Mouse (Mus musculus) heart, embryonic 14.5 days (tissue): ENCODE results near the gene Erap1. TPM values are rescaled to one million over a fixed set of nuclear protein-coding genes. Genes with fewer than 3 reads are reported as not detected.
"Not testable (repeated sequence)": the region's sequence is repeated elsewhere in the genome, so short reads cannot be mapped to it uniquely, and the experiment has no call there.

Experiments
- ATAC-seq: fragments of 200-750 bp; cut with Nextera tagmentation; 2 replicates; pipeline ENCODE4 v1.8.0; 2017; ENCODE audit warnings: low read depth, moderate TSS enrichment; ENCODE audit not compliant: insufficient number of reproducible peaks, insufficient read depth, low FRiP score
- H3K27ac ChIP-seq, 2 experiments: fragments of 200-500 bp in 1 of 2; fragments of 300-500 bp in 1 of 2; sonication (generic) in 1 of 2; replicated peaks in 1 of 2; 2 replicates each; pipeline ENCODE4 v1.5.1; 2012 to 2014; ENCODE audit warnings: low read depth in 2 of 2, low read length in 2 of 2, control low read depth in 1 of 2, mild to moderate bottlenecking in 1 of 2, mixed read lengths in 1 of 2; ENCODE audit not compliant: control insufficient read depth in 1 of 2, insufficient read depth in 1 of 2
- H3K27me3 ChIP-seq: fragments of 300-500 bp; sonication (generic); 2 replicates; pipeline ENCODE4 v1.6.1; 2014; ENCODE audit warnings: mild to moderate bottlenecking, low read length, control low read depth; ENCODE audit not compliant: control insufficient read depth, insufficient read depth
- H3K36me3 ChIP-seq: fragments of 300-500 bp; sonication (generic); 2 replicates; pipeline ENCODE4 v1.6.1; 2014; ENCODE audit warnings: mild to moderate bottlenecking, control low read depth, low read length, mixed read lengths; ENCODE audit not compliant: control insufficient read depth, insufficient read depth
- H3K4me1 ChIP-seq, 2 experiments: fragments of 200-500 bp in 1 of 2; fragments of 300-500 bp in 1 of 2; sonication (generic) in 1 of 2; 2 replicates each; pipeline ENCODE4 v1.6.1; 2012 to 2014; ENCODE audit warnings: low read length in 2 of 2, control low read depth in 1 of 2, mixed read lengths in 1 of 2; ENCODE audit not compliant: control insufficient read depth in 2 of 2, insufficient read depth in 2 of 2
- H3K4me2 ChIP-seq: fragments of 300-500 bp; sonication (generic); 2 replicates; pipeline ENCODE4 v1.6.1; 2014; ENCODE audit warnings: mild to moderate bottlenecking, low read length
- H3K4me3 ChIP-seq, 2 experiments: fragments of 200-500 bp in 1 of 2; fragments of 300-500 bp in 1 of 2; sonication (generic) in 1 of 2; 2 replicates each; pipeline ENCODE4 v1.5.1; 2012 to 2014; ENCODE audit warnings: low read length in 2 of 2, mild to moderate bottlenecking in 2 of 2, control low read depth in 1 of 2, low read depth in 1 of 2, moderate library complexity in 1 of 2; ENCODE audit not compliant: control insufficient read depth in 1 of 2, insufficient read depth in 1 of 2
- H3K9ac ChIP-seq: fragments of 300-500 bp; sonication (generic); 2 replicates; pipeline ENCODE4 v1.6.1; 2014; ENCODE audit warnings: mild to moderate bottlenecking, low read length
- H3K9me3 ChIP-seq: fragments of 300-500 bp; sonication (generic); 2 replicates; pipeline ENCODE4 v1.6.1; 2016; ENCODE audit warnings: low read length, control low read depth; ENCODE audit not compliant: control insufficient read depth
- WGBS: fragments of 180-500 bp; shearing (Covaris S2); extraction: QIAGEN DNeasy Blood & Tissue Kit; methylation state at CpG from one replicate; pipeline ENCODE4 v1.1.7; 2014; 5-methylcytosine and 5-hydroxymethylcytosine counted together
- polyA plus RNA-seq: library from polyadenylated mRNA; unstranded; fragments of >200 nt; fragmentation: Nextera tagmentation; extraction: Ambion mirVana; gene quantifications from 2 replicates; pipeline ENCODE4 v1.2.1, GENCODE M21; 2014

The Erap1 gene
- polyA plus RNA-seq, 1 experiment from 2014 or later = 17.2 TPM

- ATAC-seq = no peak
- no peak overlapping the region for H3K27ac ChIP-seq
- H3K4me2 ChIP-seq = no peak overlapping the region
- no peak overlapping the region for H3K9ac ChIP-seq
- no peaks in the 10 kb centered on the region for H3K4me1 ChIP-seq
- H3K36me3 ChIP-seq = no peaks in the 10 kb centered on the region
- H3K9me3 ChIP-seq = no peaks in the 10 kb centered on the region
- H3K27me3 ChIP-seq = no peaks in the 10 kb centered on the region
- 68% methylated on average over 3 of the region's 3 CpGs for WGBS
- no peak overlapping the region for H3K4me3 ChIP-seq
Observed at GRCm38 (mm10) chr13:74632857-74633256, 6.5 kb upstream of the Erap1 start.

GRCm38 (mm10) chr13:74639712-74640522, 549 bp downstream of the Erap1 start:
- H3K27ac ChIP-seq = peak overlapping the region; percentile 91 to 93
- under 1% methylated on average over 48 of the region's 49 CpGs for WGBS
- no peaks in the 10 kb centered on the region for H3K27me3 ChIP-seq
- no peaks in the 10 kb centered on the region for H3K36me3 ChIP-seq
- ATAC-seq = peak; percentile 85
- peak overlapping the region; percentile 85 to 97 for H3K4me3 ChIP-seq
- H3K9ac ChIP-seq = peak overlapping the region; percentile 95
- peak overlapping the region; percentile 95 for H3K4me2 ChIP-seq
- H3K4me1 ChIP-seq = no peaks in the 10 kb centered on the region
- H3K9me3 ChIP-seq = no peaks in the 10 kb centered on the region

DNA sequence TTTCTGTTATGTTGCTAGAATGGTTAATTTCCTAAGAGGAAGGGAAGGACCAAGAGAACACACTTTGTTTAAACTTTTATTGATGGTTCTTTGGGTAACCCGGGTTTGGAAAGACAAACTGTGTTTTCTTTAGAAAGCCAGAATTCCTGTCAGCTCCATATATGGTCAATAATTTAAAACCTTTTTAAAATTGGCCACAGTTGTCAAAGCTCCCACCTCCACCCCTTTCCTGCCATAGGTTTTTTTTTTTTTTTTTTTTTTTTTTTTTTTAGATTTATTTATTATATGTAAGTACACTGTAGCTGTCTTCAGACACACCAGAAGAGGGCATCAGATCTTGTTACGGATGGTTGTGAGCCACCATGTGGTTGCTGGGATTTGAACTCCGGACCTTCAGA, 1.2 kb downstream of the Erap1 start:
- not testable (repeated sequence) for ATAC-seq, H3K36me3 ChIP-seq, H3K4me1 ChIP-seq, H3K27me3 ChIP-seq, H3K9me3 ChIP-seq
- Histone ChIP-seq H3K9ac (peak overlapping the region; percentile 95; the same call in 1 of the 2 replicates), H3K27ac (peak overlapping the region in 1 of 2 experiments; percentile 91; a peak in 1 of 4 replicates), H3K4me2 (peak overlapping the region; percentile 95), H3K4me3 (peak overlapping the region; percentile 85 to 97)
- WGBS = 55% methylated on average over 3 of the region's 3 CpGs

GRCm38 (mm10) chr13:74695497-74696193, 56.3 kb downstream of the Erap1 start:
- no peak overlapping the region for H3K9ac ChIP-seq
- no peaks in the 10 kb centered on the region for H3K9me3 ChIP-seq
- no peaks in the 10 kb centered on the region for H3K27me3 ChIP-seq
- peaks cover 78% of the 10 kb centered on the region for H3K36me3 ChIP-seq
- 89% methylated on average over 5 of the region's 5 CpGs for WGBS
- no peaks in the 10 kb centered on the region for H3K4me1 ChIP-seq
- no peak for ATAC-seq
- no peak overlapping the region for H3K4me3 ChIP-seq
- H3K27ac ChIP-seq = no peak overlapping the region
- H3K4me2 ChIP-seq = no peak overlapping the region

DNA sequence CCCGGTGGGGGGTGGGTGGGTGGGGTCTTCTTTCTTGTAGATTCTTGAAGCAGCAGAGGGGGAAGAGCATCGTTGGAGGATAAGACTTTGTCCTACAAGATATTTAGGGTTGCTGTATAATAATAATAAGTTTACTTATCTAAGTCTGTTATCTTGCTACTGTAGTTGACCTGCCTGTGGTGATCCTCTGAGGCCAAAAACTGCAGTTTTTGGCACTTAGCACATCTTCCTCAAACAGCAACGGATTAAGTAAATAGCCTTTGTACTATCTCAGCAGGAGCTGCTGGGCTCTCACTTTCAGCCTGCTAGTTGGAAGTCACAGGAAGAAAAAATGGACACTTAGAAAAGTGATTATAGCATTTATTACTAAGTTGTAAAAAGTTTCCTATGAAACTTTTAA, 56.9 kb downstream of the Erap1 start:
- H3K4me1 ChIP-seq = no peaks in the 10 kb centered on the region
- H3K36me3 ChIP-seq = peaks cover 80% of the 10 kb centered on the region
- 63% methylated on average over 3 of the region's 3 CpGs for WGBS
- H3K9me3 ChIP-seq = no peaks in the 10 kb centered on the region
- no peak overlapping the region for H3K4me3 ChIP-seq
- no peak overlapping the region for H3K9ac ChIP-seq
- no peaks in the 10 kb centered on the region for H3K27me3 ChIP-seq
- no peak overlapping the region for H3K4me2 ChIP-seq
- ATAC-seq = no peak
- no peak overlapping the region for H3K27ac ChIP-seq

- Histone ChIP-seq H3K4me3 (no peak overlapping the region), H3K9ac (no peak overlapping the region), H3K27me3 (no peaks in the 10 kb centered on the region), H3K27ac (no peak overlapping the region), H3K4me2 (no peak overlapping the region), H3K36me3 (peaks cover 62% of the 10 kb centered on the region), H3K9me3 (0 out of 2 replicates have a peak, but pooled peaks cover 3% of the 10 kb centered on the region), H3K4me1 (no peaks in the 10 kb centered on the region)
- WGBS = 67% methylated on average over 2 of the region's 2 CpGs
- ATAC-seq = no peak
Observed at GRCm38 (mm10) chr13:74719002-74719401, 79.6 kb downstream of the Erap1 start.

GRCm38 (mm10) chr13:74733726-74734125, 94.4 kb downstream of the Erap1 start:
- Histone ChIP-seq H3K36me3 (peaks cover 80% of the 10 kb centered on the region), H3K9me3 (no peaks in the 10 kb centered on the region), H3K4me1 (no peaks in the 10 kb centered on the region; a peak in 2 of 4 replicates), H3K4me3 (no peak overlapping the region), H3K27me3 (no peaks in the 10 kb centered on the region), H3K4me2 (no peak overlapping the region), H3K9ac (no peak overlapping the region), H3K27ac (no peak overlapping the region)
- no peak for ATAC-seq
- WGBS = 93% methylated on average over 4 of the region's 4 CpGs
